10 mouse cellular contexts compared by ENCODE assay signal in genomic region chr13:44167186-44167585, GRCm38 (mm10).
DNase-seq lines count a peak whose midpoint lies in the region; ATAC-seq and TF ChIP-seq lines count a peak whose summit lies in the region.
"Had no signal": no experiment of that assay in that cellular context is flagged by ENCODE, and none has a peak within 500 bp of the region (broad histone marks: within the 10 kb centered on the region; RNA-seq: fewer than 3 reads in every experiment).

No protein-coding gene starts in this region.

- no peak overlapping the region for H3K9ac ChIP-seq in kidney, embryonic 14.5 days (ENCODE audit: low read depth, low read length)
- H3K9ac ChIP-seq in embryonic facial prominence, embryonic 12.5 days, result no peak overlapping the region
- H3K9ac ChIP-seq in hindbrain, embryonic 13.5 days, result no peak overlapping the region
- no peak overlapping the region for H3K9ac ChIP-seq in hindbrain, embryonic 14.5 days
- H3K9ac ChIP-seq: midbrain, embryonic 12.5 days had no signal

- ATAC-seq in kidney, embryonic 14.5 days (ENCODE audit: low FRiP score, low TSS enrichment), result no peak
- peak; percentile 35; the same call in 1 of the 2 replicates for ATAC-seq in embryonic facial prominence, embryonic 12.5 days (ENCODE audit: insufficient number of reproducible peaks, insufficient read depth, low FRiP score, low TSS enrichment)
- no peak for ATAC-seq in hindbrain, embryonic 13.5 days (ENCODE audit: low FRiP score)
- ATAC-seq in hindbrain, embryonic 14.5 days (ENCODE audit: low FRiP score), result no peak

- no peaks in the 10 kb centered on the region for H3K4me1 ChIP-seq in kidney, embryonic 14.5 days (ENCODE audit: control insufficient read depth, insufficient read depth, low read length)
- H3K4me1 ChIP-seq in embryonic facial prominence, embryonic 12.5 days, result peaks cover 16% of the 10 kb centered on the region
- H3K4me1 ChIP-seq in hindbrain, embryonic 13.5 days (replicated peaks), result no peaks in the 10 kb centered on the region
- H3K4me1 ChIP-seq in hindbrain, embryonic 14.5 days (replicated peaks; ENCODE audit: control insufficient read depth, insufficient read depth, low read length), result no peaks in the 10 kb centered on the region
- H3K4me1 ChIP-seq: midbrain, embryonic 12.5 days had no signal

- H3K36me3 ChIP-seq in kidney, embryonic 14.5 days (ENCODE audit: control insufficient read depth, insufficient read depth, low read length), result no peaks in the 10 kb centered on the region
- H3K36me3 ChIP-seq in embryonic facial prominence, embryonic 12.5 days, result no peaks in the 10 kb centered on the region
- no peaks in the 10 kb centered on the region for H3K36me3 ChIP-seq in hindbrain, embryonic 13.5 days
- no peaks in the 10 kb centered on the region for H3K36me3 ChIP-seq in hindbrain, embryonic 14.5 days (replicated peaks; ENCODE audit: control insufficient read depth, insufficient read depth)
- H3K36me3 ChIP-seq: midbrain, embryonic 12.5 days had no signal

- no peak overlapping the region for H3K27ac ChIP-seq in kidney, embryonic 14.5 days (ENCODE audit: low read depth, low read length)
- no peak overlapping the region for H3K27ac ChIP-seq in embryonic facial prominence, embryonic 12.5 days
- H3K27ac ChIP-seq in layer of hippocampus, adult 2 months, result 0 out of 2 replicates have a peak overlapping the region, but pooled peaks have one; percentile 14
- no peak overlapping the region for H3K27ac ChIP-seq in hindbrain, embryonic 13.5 days
- H3K27ac ChIP-seq in hindbrain, embryonic 14.5 days, result no peak overlapping the region
- H3K27ac ChIP-seq: midbrain, embryonic 12.5 days had no signal

- no peaks in the 10 kb centered on the region for H3K9me3 ChIP-seq in kidney, embryonic 14.5 days (ENCODE audit: control insufficient read depth, low read length)
- H3K9me3 ChIP-seq in embryonic facial prominence, embryonic 12.5 days, result no peaks in the 10 kb centered on the region
- no peaks in the 10 kb centered on the region for H3K9me3 ChIP-seq in hindbrain, embryonic 13.5 days
- no peaks in the 10 kb centered on the region for H3K9me3 ChIP-seq in hindbrain, embryonic 14.5 days (ENCODE audit: control insufficient read depth, low read length)
- H3K9me3 ChIP-seq: midbrain, embryonic 12.5 days had no signal

- peak; percentile 45 for DNase-seq in kidney, postnatal 10 days
- peak; percentile 35 for DNase-seq in brain, embryonic 14.5 days (ENCODE audit: low read depth)
- peak; percentile 14 to 56 for DNase-seq in layer of hippocampus, adult 2 months (ENCODE audit: low spot score in 2 of 2)
- no peak for DNase-seq in right cerebral cortex, adult 18-20 months
- DNase-seq in hindbrain, embryonic 14.5 days (ENCODE audit: low spot score), result no peak
- DNase-seq: adrenal gland, postnatal 25 days had no signal

- 67% methylated on average over 9 of the region's 9 CpGs for WGBS in kidney, embryonic 14.5 days
- 15% methylated on average over 9 of the region's 9 CpGs for WGBS in embryonic facial prominence, embryonic 12.5 days
- 73% methylated on average over 9 of the region's 9 CpGs for WGBS in hindbrain, embryonic 13.5 days
- 62% methylated on average over 9 of the region's 9 CpGs for WGBS in hindbrain, embryonic 14.5 days

- H3K4me3 ChIP-seq in kidney, embryonic 14.5 days (ENCODE audit: low read length), result no peak overlapping the region
- no peak overlapping the region for H3K4me3 ChIP-seq in embryonic facial prominence, embryonic 12.5 days
- H3K4me3 ChIP-seq in layer of hippocampus, adult 2 months, result no peak overlapping the region
- no peak overlapping the region for H3K4me3 ChIP-seq in hindbrain, embryonic 13.5 days
- no peak overlapping the region for H3K4me3 ChIP-seq in hindbrain, embryonic 14.5 days (replicated peaks; ENCODE audit: low read length)
- H3K4me3 ChIP-seq: midbrain, embryonic 12.5 days had no signal

- no peak for TF ChIP-seq CTCF in brain, embryonic 14.5 days (IDR thresholded peaks at IDR 0.05; ENCODE audit: borderline replicate concordance, extremely low read depth, insufficient read depth, insufficient read length)
- no peak for TF ChIP-seq CTCF in layer of hippocampus, adult 2 months (conservative IDR thresholded peaks at IDR 0.05)

- H3K27me3 ChIP-seq in kidney, embryonic 14.5 days (ENCODE audit: control insufficient read depth, insufficient read depth, low read length), result no peaks in the 10 kb centered on the region
- H3K27me3 ChIP-seq in embryonic facial prominence, embryonic 12.5 days, result no peaks in the 10 kb centered on the region
- no peaks in the 10 kb centered on the region for H3K27me3 ChIP-seq in hindbrain, embryonic 13.5 days
- H3K27me3 ChIP-seq in hindbrain, embryonic 14.5 days (ENCODE audit: control insufficient read depth, insufficient read depth, low read length), result no peaks in the 10 kb centered on the region

- H3K4me2 ChIP-seq in kidney, embryonic 14.5 days (replicated peaks; ENCODE audit: low read depth, low read length), result no peak overlapping the region
- no peak overlapping the region; the same call in 1 of the 2 replicates for H3K4me2 ChIP-seq in embryonic facial prominence, embryonic 12.5 days (replicated peaks)
- no peak overlapping the region for H3K4me2 ChIP-seq in hindbrain, embryonic 13.5 days
- no peak overlapping the region for H3K4me2 ChIP-seq in hindbrain, embryonic 14.5 days (replicated peaks)
- H3K4me2 ChIP-seq: midbrain, embryonic 12.5 days had no signal

- no peak for TF ChIP-seq POLR2A in brain, embryonic 14.5 days (IDR thresholded peaks at IDR 0.05; ENCODE audit: borderline replicate concordance, extremely low read depth, insufficient read depth, insufficient read length, poor library complexity, severe bottlenecking)

Comparison
In these comparisons a context has a peak if more than half of its experiments do, and no peak if none do; other contexts are left out.
1. DNase-seq: peak in kidney, postnatal 10 days (single experiment), brain, embryonic 14.5 days (single experiment) and layer of hippocampus, adult 2 months (2 of 2); none in right cerebral cortex, adult 18-20 months (single experiment) and hindbrain, embryonic 14.5 days (single experiment).